Mouse (Mus musculus) CH12.LX (cell line): ENCODE measurements around the gene Hipk1. TPM values are rescaled to one million over a fixed set of nuclear protein-coding genes. Genes with fewer than 3 reads are reported as not detected.

Experiments used
- DNase-seq: peaks from one replicate; pipeline ENCODE4 v3.0.0-alpha.2; 2013; ENCODE audit errors: extremely low read depth
- H3K27ac ChIP-seq: 2 replicates; pipeline ENCODE4 v1.5.1; 2012; ENCODE audit warnings: low read depth, mild to moderate bottlenecking, control low read depth, moderate library complexity; ENCODE audit not compliant: insufficient read depth
- H3K27me3 ChIP-seq: replicated peaks from 2 replicates; pipeline ENCODE3; 2012; ENCODE audit warnings: inconsistent platforms
- H3K36me3 ChIP-seq, 2 experiments: replicated peaks in 1 of 2; 2 replicates each; pipeline versions ENCODE3 to v1.6.1; 2012; ENCODE audit warnings: inconsistent platforms in 1 of 2, low read length in 1 of 2, mild to moderate bottlenecking in 1 of 2, mixed read lengths in 1 of 2, moderate library complexity in 1 of 2; ENCODE audit not compliant: control insufficient read depth in 1 of 2, insufficient read depth in 1 of 2
- H3K4me1 ChIP-seq, 2 experiments: 2 replicates each; pipeline ENCODE4 v1.6.1; 2012; ENCODE audit warnings: inconsistent platforms in 1 of 2, moderate library complexity in 1 of 2; ENCODE audit not compliant: insufficient read depth in 2 of 2, control insufficient read depth in 1 of 2
- H3K4me2 ChIP-seq: 2 replicates; pipeline ENCODE4 v1.6.1; 2012; ENCODE audit warnings: low read depth, mild to moderate bottlenecking, control low read depth; ENCODE audit not compliant: poor library complexity, insufficient read depth, severe bottlenecking
- H3K4me3 ChIP-seq, 3 experiments: fragments of 150-350 bp in 1 of 3; sonication (generic) in 1 of 3; replicated peaks in 1 of 3; 2 replicates each; pipeline versions ENCODE3 to v1.5.1; 2011 to 2012; ENCODE audit warnings: low read depth in 2 of 3, low read length in 2 of 3, mild to moderate bottlenecking in 2 of 3, moderate library complexity in 2 of 3, control low read depth in 1 of 3, improper control_type of control experiment in 1 of 3, inconsistent platforms in 1 of 3, mixed read lengths in 1 of 3; ENCODE audit not compliant: poor library complexity in 1 of 3
- H3K79me2 ChIP-seq: replicated peaks from 2 replicates; pipeline ENCODE4 v1.6.1; 2012; ENCODE audit warnings: mild to moderate bottlenecking, moderate library complexity; ENCODE audit not compliant: control insufficient read depth, poor library complexity, insufficient read depth, severe bottlenecking; ENCODE audit errors: extremely low read depth
- H3K9ac ChIP-seq: 2 replicates; pipeline ENCODE4 v1.6.1; 2012; ENCODE audit warnings: low read depth, mild to moderate bottlenecking, control low read depth, moderate library complexity; ENCODE audit not compliant: insufficient read depth
- H3K9me3 ChIP-seq: replicated peaks from 2 replicates; pipeline ENCODE3; 2012; ENCODE audit warnings: low read length, inconsistent platforms, mixed read lengths
- BHLHE40 ChIP-seq: IDR thresholded peaks from 2 replicates; pipeline ENCODE4 v1.6.1; 2011; ENCODE audit warnings: mild to moderate bottlenecking, low read depth, low read length, improper control_type of control experiment
- CTCF ChIP-seq, 2 experiments: IDR thresholded peaks in 1 of 2; conservative IDR thresholded peaks in 1 of 2; 2 replicates each; pipeline ENCODE4 v1.5.1; 2011 to 2012; ENCODE audit warnings: low read depth in 2 of 2, low read length in 2 of 2, improper control_type of control experiment in 1 of 2, inconsistent platforms in 1 of 2, mild to moderate bottlenecking in 1 of 2, moderate library complexity in 1 of 2
- ETS1 ChIP-seq: conservative IDR thresholded peaks from 2 replicates; pipeline ENCODE4 v1.6.1; 2012; ENCODE audit warnings: low read depth, mild to moderate bottlenecking, inconsistent platforms, low read length, improper control_type of control experiment, moderate library complexity
- MAX ChIP-seq: IDR thresholded peaks from 2 replicates; pipeline ENCODE4 v1.6.1; 2011; ENCODE audit warnings: low read length, improper control_type of control experiment
- MAZ ChIP-seq: IDR thresholded peaks from 2 replicates; pipeline ENCODE4 v1.6.1; 2012; ENCODE audit warnings: low read depth, mild to moderate bottlenecking, inconsistent platforms, low read length, improper control_type of control experiment, moderate library complexity
- MXI1 ChIP-seq: IDR thresholded peaks from 2 replicates; pipeline ENCODE4 v1.6.1; 2011; ENCODE audit warnings: mild to moderate bottlenecking, low read depth, low read length, improper control_type of control experiment
- MYC ChIP-seq: IDR thresholded peaks from 2 replicates; pipeline ENCODE4 v1.6.1; 2011; ENCODE audit warnings: low read depth, mild to moderate bottlenecking, improper control_type of control experiment, low read length
- NELFE ChIP-seq: IDR thresholded peaks from 2 replicates; pipeline ENCODE4 v1.6.1; 2011; ENCODE audit warnings: low read depth, low read length, improper control_type of control experiment
- POLR2AphosphoS2 ChIP-seq: IDR thresholded peaks from 2 replicates; pipeline ENCODE4 v1.6.1; 2011; ENCODE audit warnings: low read depth, low read length, improper control_type of control experiment
- RAD21 ChIP-seq: IDR thresholded peaks from 2 replicates; pipeline ENCODE4 v1.6.1; 2011; ENCODE audit warnings: low read depth, mild to moderate bottlenecking, low read length, improper control_type of control experiment, moderate library complexity
- SMC3 ChIP-seq: IDR thresholded peaks from 2 replicates; pipeline ENCODE4 v1.6.1; 2011; ENCODE audit warnings: low read depth, low read length, improper control_type of control experiment
- USF1 ChIP-seq: IDR thresholded peaks from 2 replicates; pipeline ENCODE4 v1.6.1; 2014; ENCODE audit warnings: low read depth, mild to moderate bottlenecking, inconsistent platforms, low read length, improper control_type of control experiment
- USF2 ChIP-seq: conservative IDR thresholded peaks from 2 replicates; pipeline ENCODE4 v1.6.1; 2011; ENCODE audit warnings: low read depth, low read length, improper control_type of control experiment
- ZKSCAN1 ChIP-seq: IDR thresholded peaks from 2 replicates; pipeline ENCODE4 v1.6.1; 2012; ENCODE audit warnings: low read depth, inconsistent platforms, low read length, improper control_type of control experiment, borderline replicate concordance
- ZNF384 ChIP-seq: IDR thresholded peaks from 2 replicates; pipeline ENCODE4 v1.6.1; 2012; ENCODE audit warnings: low read depth, low read length, improper control_type of control experiment, inconsistent platforms
- dilution Hi-C: fragments of 300-500 bp; cut with MboI; formaldehyde crosslinking; loops from 2 replicates; pipeline ENCODE4 v1.14.3; 2020; ENCODE audit warnings: low sequenced_read_pairs; ENCODE audit not compliant: extremely low pct_unique_long_range_greater_than_20kb, extremely low pct_ligation_motif_present
- in situ Hi-C: fragments of 300-500 bp; cut with MboI; formaldehyde crosslinking; loops from 3 replicates; pipeline ENCODE4 v1.14.3; 2019; ENCODE audit warnings: low sequenced_read_pairs, low pct_ligation_motif_present, low pct_unique_long_range_greater_than_20kb, mixed read lengths
- polyA plus RNA-seq: library from polyadenylated mRNA; unstranded; fragments of >175 nt; gene quantifications from 2 replicates; pipeline ENCODE4 v1.2.1, GENCODE M21; 2012; ENCODE audit warnings: low read depth; ENCODE audit not compliant: insufficient read length
- total RNA-seq, 2 experiments: library from RNA; depleted of rRNA; stranded (reverse); fragments of 300-350 nt in 1 of 2; fragments of >200 nt in 1 of 2; gene quantifications; 2 replicates each; pipeline ENCODE4 v1.2.3; 2012 to 2014

The Hipk1 gene
- total and polyA plus RNA-seq, 3 experiments = 26.2 to 35.9 (median 32.7) TPM

- Histone ChIP-seq H3K79me2 (no peaks in the 10 kb centered on the region; the same call in 1 of the 2 replicates), H3K9me3 (no peaks in the 10 kb centered on the region), H3K27me3 (no peaks in the 10 kb centered on the region), H3K4me2 (no peak overlapping the region), H3K36me3 (peaks cover 63 to 94% of the 10 kb centered on the region in 2 experiments), H3K27ac (no peak overlapping the region), H3K4me3 (no peak overlapping the region), H3K4me1 (no peaks in the 10 kb centered on the region), H3K9ac (no peak overlapping the region)
- TF ChIP-seq MXI1 (no peak), SMC3 (no peak), ETS1 (no peak), BHLHE40 (no peak), NELFE (no peak), ZNF384 (no peak), CTCF (conservative IDR thresholded peaks at IDR 0.05 in 1 of 2, IDR thresholded peaks at IDR 0.05 in 1 of 2; ENCODE audit: low read depth in 2 of 2, low read length in 2 of 2) (no peak), ZKSCAN1 (no peak), RAD21 (no peak)
- in situ Hi-C loops (no loop called here), dilution Hi-C loops (no loop called here)
- DNase-seq = no peak
Measured at GRCm38 (mm10) chr3:103755351-103755750, 36.0 kb downstream of the Hipk1 start.

DNA sequence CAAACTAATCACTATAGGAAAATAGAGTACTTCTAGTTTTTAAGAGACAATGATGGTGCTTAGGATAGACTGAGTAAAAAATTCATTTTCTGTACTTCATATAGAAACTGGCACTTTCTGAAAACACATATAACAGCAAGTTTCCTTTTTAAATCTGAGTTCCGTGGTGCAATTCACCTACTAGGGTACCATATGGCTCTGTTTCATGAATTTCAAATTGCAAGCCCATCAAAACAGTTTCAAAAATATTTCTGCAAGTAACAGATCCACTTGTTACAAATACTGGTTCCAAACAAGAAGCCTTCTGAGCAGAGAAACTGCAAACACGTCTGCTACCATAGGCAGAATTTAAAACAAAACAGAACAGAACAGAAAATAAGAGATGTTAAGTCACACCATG, 39.8 kb downstream of the Hipk1 start:
- Histone ChIP-seq H3K36me3 (peaks cover 64 to 95% of the 10 kb centered on the region in 2 experiments), H3K4me3 (no peak overlapping the region), H3K4me1 (peaks cover 3 to 9% of the 10 kb centered on the region in 2 experiments; a peak in 2 of 4 replicates), H3K27ac (no peak overlapping the region), H3K79me2 (no peaks in the 10 kb centered on the region), H3K4me2 (no peak overlapping the region), H3K27me3 (no peaks in the 10 kb centered on the region), H3K9me3 (no peaks in the 10 kb centered on the region), H3K9ac (no peak overlapping the region)
- TF ChIP-seq MYC = no peak
- no peak for TF ChIP-seq POLR2AphosphoS2
- TF ChIP-seq BHLHE40 = no peak
- no peak for TF ChIP-seq ZKSCAN1
- no peak for TF ChIP-seq USF1
- no peak for TF ChIP-seq MAX
- TF ChIP-seq RAD21 = no peak
- TF ChIP-seq NELFE = no peak
- no peak for TF ChIP-seq MAZ
- no peak for TF ChIP-seq USF2
- dilution Hi-C loops = no loop called here
- DNase-seq = no peak
- in situ Hi-C loops = loop anchor here (5.0 kb wide), 1 partner anchor 36 kb away; no protein-coding TSS in a partner anchor
